Mouse (Mus musculus) adrenal gland, postnatal 10 days (tissue): ENCODE results near the gene Guca1b. TPM values are rescaled to one million over a fixed set of nuclear protein-coding genes. Genes with fewer than 3 reads are reported as not detected.
A peak's percentile ranks its signal among the peaks of the same experiment; 100 is the strongest.
"Not testable (repeated sequence)": the region's sequence is repeated elsewhere in the genome, so short reads cannot be mapped to it uniquely, and the experiment has no call there.

ENCODE experiments used
- DNase-seq: peaks from one replicate; pipeline ENCODE4 v3.0.0; 2021; ENCODE audit warnings: mixed read lengths
- total RNA-seq, 2 experiments: library from RNA; stranded (reverse); gene quantifications; 2 replicates each; pipeline ENCODE4 v1.2.3; 2021

The Guca1b gene
- total RNA-seq, 2 experiments from 2014 or later: 0.70 to 0.78 TPM

- peak; percentile 26 for DNase-seq
Measured at GRCm38 (mm10) chr17:47409897-47410861, 25.0 kb downstream of the Guca1b start.

DNA sequence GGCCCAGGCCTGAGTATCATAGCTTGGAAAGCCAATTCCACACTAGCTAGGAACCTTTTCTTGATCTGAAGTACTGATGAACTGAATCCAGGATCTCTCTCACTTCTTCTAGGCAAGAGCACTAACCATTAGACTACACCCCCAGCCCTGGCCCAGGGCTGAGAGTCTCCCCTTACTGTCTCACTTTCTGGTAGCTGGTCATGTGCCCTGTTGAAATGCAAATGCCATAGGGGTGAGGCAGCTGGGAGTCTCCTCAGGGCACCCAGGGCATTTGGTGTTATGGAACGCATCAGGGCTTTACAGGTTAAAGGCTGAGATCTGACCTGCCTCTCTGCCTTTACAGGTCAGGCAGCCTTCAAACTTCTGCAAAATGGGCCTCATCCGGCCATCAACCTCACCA lies 35.0 kb downstream of the Guca1b start:
- DNase-seq: no peak

GRCm38 (mm10) chr17:47421566-47421965 lies 36.4 kb downstream of the Guca1b start:
- no peak for DNase-seq

GRCm38 (mm10) chr17:47422616-47423015 lies 37.4 kb downstream of the Guca1b start:
- DNase-seq: not testable (repeated sequence)

- DNase-seq: no peak
Measured at GRCm38 (mm10) chr17:47424186-47424585, 39.0 kb downstream of the Guca1b start.

- DNase-seq: no peak
Measured at GRCm38 (mm10) chr17:47427316-47427715, 42.1 kb downstream of the Guca1b start.

DNA sequence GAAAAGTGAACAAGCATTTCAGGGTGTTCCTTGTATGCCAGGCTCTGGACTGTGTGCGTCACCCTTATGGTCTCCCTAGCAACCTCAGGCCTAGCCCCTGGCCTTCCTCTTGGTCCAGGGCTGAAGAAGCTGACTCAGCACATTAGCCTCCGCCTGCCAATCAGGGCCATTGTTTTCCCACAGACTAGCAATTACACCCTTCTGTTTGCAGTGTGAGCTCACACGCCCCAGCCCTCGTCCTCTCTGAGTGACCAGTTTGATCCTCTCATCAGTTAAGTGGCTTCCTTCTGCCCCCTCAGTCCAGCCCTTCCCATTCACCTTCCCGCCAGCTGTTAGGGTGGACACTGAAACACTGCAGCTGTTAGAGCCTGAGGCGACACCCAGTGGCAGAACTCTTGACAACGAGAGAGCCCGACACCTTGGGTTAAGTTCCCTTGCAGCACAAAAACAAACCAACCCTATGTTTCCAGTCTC lies 43.7 kb downstream of the Guca1b start:
- DNase-seq: peak; percentile 59

GRCm38 (mm10) chr17:47430815-47431214 lies 45.6 kb downstream of the Guca1b start:
- no peak for DNase-seq

- peak; percentile 35 for DNase-seq
Measured at GRCm38 (mm10) chr17:47436156-47436906, 51.1 kb downstream of the Guca1b start, which contains the start of gene AI661453. Gene AI661453 (plus strand): TSS chr17:47436615.

- DNase-seq: no peak
Measured at GRCm38 (mm10) chr17:47436907-47437547, 51.8 kb downstream of the Guca1b start, which contains the start of gene 1700001C19Rik. Gene 1700001C19Rik (minus strand): TSS chr17:47437376.

DNA sequence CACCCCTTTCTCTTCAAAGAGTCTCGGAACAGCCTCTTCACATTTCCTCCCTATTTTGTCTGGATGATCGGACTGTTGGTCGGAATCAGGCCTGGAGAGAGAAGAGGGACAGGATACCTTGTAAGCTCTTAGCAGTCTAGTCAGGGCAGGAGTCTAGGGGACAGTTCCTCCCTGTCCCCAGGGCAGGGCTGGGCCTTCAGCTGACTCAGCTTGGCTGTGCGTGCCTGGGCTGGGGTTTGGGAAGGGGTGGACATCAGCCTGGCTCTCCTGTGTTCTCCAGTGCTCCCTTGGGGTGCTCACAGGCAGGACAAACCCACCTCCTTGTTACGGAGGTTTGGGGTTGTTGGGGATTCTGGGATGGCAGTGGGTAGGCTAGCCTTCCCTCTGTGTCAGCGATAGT lies 53.4 kb downstream of the Guca1b start:
- no peak for DNase-seq

DNA sequence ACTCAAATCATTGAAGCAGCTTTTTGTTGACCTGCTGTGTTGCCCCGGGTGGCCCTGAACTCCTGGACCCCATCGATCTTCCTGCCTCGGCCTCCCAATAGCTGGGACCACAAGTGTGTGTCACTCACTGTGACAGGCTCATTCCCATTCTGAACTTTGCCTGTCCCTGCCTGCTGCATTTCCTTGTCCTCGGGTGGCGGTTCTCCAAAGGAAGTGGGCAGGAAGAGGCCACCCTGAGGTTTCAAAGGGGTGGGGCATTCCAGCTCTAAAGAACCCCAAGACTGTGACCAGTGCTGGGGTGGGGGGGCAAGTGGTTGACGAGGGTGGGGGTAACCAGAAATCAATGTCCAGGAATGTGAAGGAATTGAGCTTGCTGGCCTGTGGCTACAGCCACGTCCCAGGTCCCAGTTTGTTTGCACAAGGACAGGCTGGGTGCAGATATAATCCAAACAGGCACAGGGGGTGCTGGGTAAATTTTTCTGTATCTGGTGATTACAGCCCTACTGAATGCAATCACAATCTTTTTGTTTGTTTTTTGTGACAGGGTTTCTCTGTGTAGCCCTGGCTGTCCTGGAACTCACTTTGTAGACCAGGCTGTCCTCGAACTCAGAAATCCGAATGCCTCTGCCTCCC lies 54.3 kb downstream of the Guca1b start:
- DNase-seq: no peak

GRCm38 (mm10) chr17:47440359-47440890 lies 55.2 kb downstream of the Guca1b start:
- DNase-seq: no peak

GRCm38 (mm10) chr17:47441296-47442051 lies 56.3 kb downstream of the Guca1b start:
- DNase-seq: no peak

GRCm38 (mm10) chr17:47442271-47442670 lies 57.1 kb downstream of the Guca1b start:
- no peak for DNase-seq

Other genes with a start within 250 kb of the Guca1b start
- 10 to 100 TPM; 50.8 to 52.0 TPM for gene Mrps10, start 16.5 kb upstream of the Guca1b start, total RNA-seq
- gene Guca1a, start 15.2 kb downstream of the Guca1b start, total RNA-seq: 1 to 10 TPM; 1.3 to 1.4 TPM
- gene AI661453, start 51.2 kb downstream of the Guca1b start, total RNA-seq: 1 to 10 TPM; 1.8 to 2.6 TPM
- 1 to 10 TPM in 1 of 2 experiments, under 1 TPM in 1; 0.79 to 1.9 TPM for gene 1700001C19Rik, start 52.0 kb downstream of the Guca1b start, total RNA-seq
- 10 to 100 TPM; 15.4 to 19.1 TPM for gene Taf8, start 116.9 kb downstream of the Guca1b start, total RNA-seq
- gene Ccnd3, start 119.7 kb downstream of the Guca1b start, total RNA-seq: 100 to 1,000 TPM; 178 to 185 TPM
- gene Bysl, start 226.1 kb downstream of the Guca1b start, total RNA-seq: 10 to 100 TPM; 14.1 to 16.6 TPM
- 10 to 100 TPM; 38.1 to 39.8 TPM for gene Med20, start 226.2 kb downstream of the Guca1b start, total RNA-seq
- gene Gm20517, start 226.2 kb downstream of the Guca1b start, total RNA-seq: 1 to 10 TPM; 2.8 to 5.5 TPM
- gene Usp49, start 245.3 kb downstream of the Guca1b start, total RNA-seq: 1 to 10 TPM; 6.8 to 9.0 TPM